Mouse (Mus musculus) lung, postnatal 4 days (tissue): ENCODE results near the gene Vmn1r31.

Source experiments
- DNase-seq, 2 experiments: peaks; one replicate each; pipeline ENCODE4 v3.0.0; 2021

Gene Vmn1r31

GRCm38 (mm10) chr6:58475230-58475629, at the start of gene Vmn1r31:
Vmn1r31 (minus strand) TSS chr6:58475330.
- DNase-seq, result no peak

- no peak for DNase-seq
Observed at GRCm38 (mm10) chr6:58443285-58443684, 31.8 kb downstream of the Vmn1r31 start, which contains the start of gene Vmn1r30. Vmn1r30 (minus strand) TSS chr6:58443385.
